Mouse (Mus musculus) heart, adult 8-10 months (tissue): ENCODE data around the gene En2. TPM values are rescaled to one million over a fixed set of nuclear protein-coding genes. Genes with fewer than 3 reads are reported as not detected.

ENCODE experiments used
- DNase-seq: peaks from one replicate; pipeline ENCODE4 v3.0.0; 2022; ENCODE audit warnings: low spot score
- total RNA-seq, 4 experiments: library from RNA; stranded (reverse); gene quantifications; 2 replicates each; pipeline ENCODE4 v1.2.4; 2022

Gene En2
- total RNA-seq, 4 experiments from 2014 or later: 0.09 TPM; not detected in 3

DNA sequence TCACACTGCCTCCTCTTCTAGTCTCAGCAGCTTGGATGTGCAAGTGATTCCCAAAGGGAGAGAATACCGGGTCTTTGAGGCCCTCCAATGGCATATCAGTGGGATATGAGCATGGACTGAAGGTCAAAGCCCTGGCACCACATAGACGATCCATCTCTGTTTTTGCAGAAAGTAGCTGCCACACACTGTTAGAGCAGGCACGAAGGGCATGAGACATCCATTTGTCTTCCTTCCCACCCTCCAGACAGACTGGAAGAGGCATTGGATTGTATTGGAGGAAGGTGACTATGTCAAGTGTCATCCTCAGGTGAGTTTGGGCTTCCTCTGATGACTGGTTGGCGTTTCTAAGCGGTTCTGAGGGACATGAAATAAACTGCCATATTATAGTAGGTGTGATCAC, 12.8 kb downstream of the En2 start:
- no peak for DNase-seq

DNA sequence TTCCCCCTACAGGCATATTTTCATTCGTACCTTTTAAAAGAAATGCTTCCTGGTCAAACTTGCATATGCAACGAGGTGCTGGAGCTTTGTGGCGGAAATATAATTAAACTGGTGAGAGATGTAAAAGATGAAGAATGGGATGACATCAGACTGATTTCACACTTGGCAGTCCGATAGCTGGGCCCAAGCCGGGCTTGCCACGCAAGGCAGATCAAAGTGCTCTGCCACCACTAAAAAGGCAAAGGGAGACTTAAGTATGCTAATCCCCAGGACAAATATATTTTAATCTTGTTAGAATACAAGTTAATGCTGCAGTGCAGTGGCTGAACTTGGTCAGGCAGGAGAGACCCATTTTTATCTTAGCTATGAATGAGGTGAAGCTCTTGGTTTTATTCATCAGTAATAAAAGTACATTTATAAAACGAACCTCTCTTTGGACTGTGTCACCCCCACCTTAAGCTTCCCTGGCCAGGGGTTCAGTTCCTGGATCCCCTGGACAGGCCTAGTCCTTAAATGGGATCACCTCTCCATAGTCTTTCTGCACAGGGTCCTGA, 13.8 kb downstream of the En2 start:
- DNase-seq: no peak

- DNase-seq: no peak
These were observed 26.0 kb downstream of the En2 start for GRCm38 (mm10) chr5:28191201-28192098.

DNA sequence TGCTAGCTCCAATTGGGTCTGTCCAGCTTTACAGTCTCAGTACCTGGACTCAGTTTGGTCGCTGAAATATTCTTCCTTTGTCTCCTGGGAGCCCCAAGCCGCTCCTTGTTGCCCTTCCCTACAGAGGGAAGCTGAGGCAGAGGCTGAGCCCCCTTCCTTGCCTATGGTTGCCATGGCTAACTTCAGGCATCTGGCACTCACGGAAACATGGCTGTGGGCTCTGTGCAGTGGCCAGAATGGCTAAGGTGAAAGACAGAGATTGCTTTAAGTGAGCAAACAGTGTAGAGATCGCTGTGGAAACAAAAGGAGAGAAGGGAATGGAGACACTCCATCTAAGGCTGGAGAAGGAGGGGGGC, 26.6 kb downstream of the En2 start:
- DNase-seq: no peak

GRCm38 (mm10) chr5:28195473-28195872, 30.0 kb downstream of the En2 start:
- DNase-seq: no peak

DNA sequence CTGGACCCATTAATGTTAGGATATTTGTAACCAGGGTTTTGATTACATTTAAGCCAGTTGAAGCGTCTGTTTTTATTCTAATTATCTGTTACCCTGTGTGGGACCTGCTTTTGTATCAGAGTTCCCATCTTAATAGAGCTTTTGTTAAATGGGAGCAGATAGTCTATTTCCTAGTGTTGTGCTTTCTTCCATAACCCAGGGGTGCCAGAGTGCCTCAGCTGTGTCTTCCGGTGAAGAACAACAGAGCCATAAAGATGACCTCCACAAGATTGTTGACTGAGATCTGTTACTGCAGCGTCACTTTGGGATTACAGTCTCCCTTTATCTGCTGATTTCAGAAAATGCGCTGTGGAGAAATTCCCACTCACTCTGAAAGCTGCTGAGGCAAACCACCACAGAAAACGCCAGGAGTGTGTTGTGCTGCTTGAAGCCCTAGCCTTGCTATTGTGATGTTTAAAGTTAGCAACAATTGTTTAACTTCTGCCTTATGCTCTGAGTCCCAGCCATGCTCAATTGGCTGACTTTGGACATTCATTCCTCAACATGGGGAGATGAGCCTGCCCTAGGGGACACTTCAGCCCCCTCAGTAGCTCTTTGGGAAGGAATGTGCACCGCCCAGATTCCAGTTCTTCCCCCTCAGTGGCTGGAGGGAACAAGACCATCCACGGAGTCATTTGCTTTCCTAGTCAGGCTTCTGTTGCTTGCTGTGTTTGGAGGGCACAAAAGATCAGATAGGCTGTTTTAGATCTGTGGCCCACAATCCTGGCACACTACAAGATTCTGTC, 33.8 kb downstream of the En2 start:
- no peak for DNase-seq

DNA sequence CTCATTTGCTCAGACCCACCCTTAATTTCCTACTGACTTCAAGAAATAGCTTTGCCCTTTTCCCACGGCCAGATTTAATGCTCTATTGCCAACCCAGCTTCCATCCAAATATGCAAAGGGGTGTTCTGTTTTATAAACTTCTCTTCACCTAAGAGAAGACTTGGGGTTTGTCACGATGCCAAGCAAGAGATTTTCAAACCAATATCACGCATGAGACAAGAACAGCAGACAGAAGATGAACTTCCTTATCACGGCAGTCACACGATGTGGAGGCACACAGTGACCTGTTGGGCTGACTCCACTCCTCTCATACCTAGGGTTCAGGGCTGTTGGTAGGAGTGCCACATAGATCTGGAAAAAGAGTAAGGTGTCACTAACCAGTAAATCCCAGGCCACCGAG, 37.6 kb downstream of the En2 start:
- no peak for DNase-seq

- DNase-seq: no peak
These were observed 39.2 kb downstream of the En2 start for GRCm38 (mm10) chr5:28204678-28205077.

- no peak for DNase-seq
These were observed 41.0 kb downstream of the En2 start for GRCm38 (mm10) chr5:28206448-28206847.

- no peak for DNase-seq
These were observed 41.5 kb downstream of the En2 start for GRCm38 (mm10) chr5:28207043-28207442.

DNA sequence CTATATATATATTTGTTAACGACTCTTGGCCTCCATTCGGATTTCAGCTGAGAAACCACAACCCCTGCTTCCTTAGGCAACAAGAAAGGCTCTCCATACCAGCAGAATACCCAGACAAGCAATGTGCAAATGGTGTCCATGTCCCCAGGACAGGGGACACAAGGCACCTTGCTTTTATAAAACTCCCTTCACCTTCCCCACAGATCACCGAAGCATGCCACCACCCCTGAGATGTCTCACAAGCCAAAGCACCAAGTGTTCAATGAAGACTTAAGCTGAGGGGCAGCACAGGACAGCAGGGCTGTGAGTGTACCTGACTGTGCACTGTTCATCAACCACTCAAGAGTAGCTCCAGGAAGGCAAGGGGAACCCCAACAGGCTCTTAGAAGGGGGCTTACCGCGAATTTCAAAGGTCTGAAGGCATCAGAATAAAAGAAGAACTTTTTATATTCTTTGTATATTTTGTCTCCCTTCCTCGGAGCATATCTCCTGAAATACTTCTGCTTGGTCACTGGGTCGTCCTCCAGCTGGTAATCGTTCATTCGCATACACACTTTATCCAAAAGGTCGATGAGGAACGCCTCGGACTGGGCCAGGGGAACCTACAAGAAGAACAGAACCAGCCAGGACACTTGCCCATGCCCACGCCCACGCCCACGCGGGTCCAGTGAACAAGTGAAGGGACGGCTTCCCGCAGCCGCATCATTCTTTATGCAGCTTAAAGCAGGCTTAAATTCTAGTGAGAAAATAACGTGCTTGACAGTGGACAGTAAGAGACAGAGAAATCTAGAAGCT, 43.4 kb downstream of the En2 start:
- no peak for DNase-seq

GRCm38 (mm10) chr5:28209549-28210431, 44.3 kb downstream of the En2 start:
- no peak for DNase-seq

- DNase-seq: no peak
These were observed 45.4 kb downstream of the En2 start for GRCm38 (mm10) chr5:28210591-28211550.

GRCm38 (mm10) chr5:28211651-28212310, 46.3 kb downstream of the En2 start:
- DNase-seq: no peak

DNA sequence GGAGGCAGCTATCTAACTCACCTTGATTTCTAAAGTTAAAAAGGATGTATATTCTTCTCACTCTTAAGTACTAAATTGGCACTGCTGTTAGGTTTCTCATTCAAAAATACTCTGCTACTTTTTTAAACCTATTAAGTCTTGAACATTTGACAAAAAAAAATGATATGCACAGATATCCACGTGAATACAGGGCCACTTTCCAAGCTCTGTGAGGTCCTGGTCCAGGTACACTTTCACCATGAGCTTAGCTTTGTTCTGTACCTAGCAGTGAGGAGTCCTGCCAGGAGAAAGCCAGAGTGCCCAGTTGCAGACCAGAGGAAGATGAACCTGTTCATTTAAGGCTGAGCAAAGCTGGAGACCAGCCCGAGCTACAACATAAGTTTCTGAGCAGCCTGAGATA, 47.9 kb downstream of the En2 start:
- DNase-seq: no peak

GRCm38 (mm10) chr5:28219596-28219995, 54.1 kb downstream of the En2 start:
- no peak for DNase-seq
